Mouse (Mus musculus) ES-E14 (cell line): ENCODE measurements around the gene Fgf3. TPM values are rescaled to one million over a fixed set of nuclear protein-coding genes. Genes with fewer than 3 reads are reported as not detected.
A peak's percentile ranks its signal among the peaks of the same experiment; 100 is the strongest.

Source experiments
- DNase-seq: peaks from one replicate; pipeline ENCODE4 v3.0.0-alpha.2; 2013; ENCODE audit warnings: low read depth, low spot score
- H3K27ac ChIP-seq: 2 replicates; pipeline ENCODE4 v1.5.1; 2012; ENCODE audit warnings: low read depth, mild to moderate bottlenecking, low read length, moderate library complexity, mixed read lengths; ENCODE audit not compliant: poor library complexity, insufficient read depth, severe bottlenecking
- H3K36me3 ChIP-seq: 2 replicates; pipeline ENCODE4 v1.6.1; 2012; ENCODE audit warnings: mild to moderate bottlenecking, low read length, moderate library complexity, mixed read lengths; ENCODE audit not compliant: control insufficient read depth, poor library complexity, insufficient read depth, severe bottlenecking
- H3K4me1 ChIP-seq, 2 experiments: fragments of 150-350 bp in 1 of 2; sonication (generic) in 1 of 2; 2 replicates each; pipeline ENCODE4 v1.6.1; 2012; ENCODE audit warnings: low read length in 2 of 2, mild to moderate bottlenecking in 1 of 2, mixed read lengths in 1 of 2; ENCODE audit not compliant: control insufficient read depth in 2 of 2, insufficient read depth in 2 of 2, poor library complexity in 1 of 2
- H3K4me3 ChIP-seq, 2 experiments: fragments of 150-350 bp in 1 of 2; sonication (generic) in 1 of 2; 2 replicates each; pipeline ENCODE4 v1.5.1; 2012; ENCODE audit warnings: low read length in 2 of 2, low read depth in 1 of 2, mild to moderate bottlenecking in 1 of 2, mixed read lengths in 1 of 2; ENCODE audit not compliant: insufficient read depth in 1 of 2, poor library complexity in 1 of 2, severe bottlenecking in 1 of 2
- H3K9ac ChIP-seq: 2 replicates; pipeline ENCODE4 v1.6.1; 2012; ENCODE audit warnings: low read depth, mild to moderate bottlenecking, low read length, mixed read lengths; ENCODE audit not compliant: poor library complexity, insufficient read depth, severe bottlenecking
- H3K9me3 ChIP-seq: fragments of 150-350 bp; sonication (generic); 2 replicates; pipeline ENCODE4 v1.6.1; 2012; ENCODE audit warnings: low read depth, mild to moderate bottlenecking, low read length; ENCODE audit not compliant: control insufficient read depth, insufficient read depth
- CHD2 ChIP-seq: IDR thresholded peaks from 2 replicates; pipeline ENCODE4 v1.6.1; 2014; ENCODE audit warnings: mild to moderate bottlenecking, low read depth, low read length, inconsistent platforms
- HCFC1 ChIP-seq: IDR thresholded peaks from 2 replicates; pipeline ENCODE4 v1.6.1; 2012; ENCODE audit warnings: low read length, inconsistent platforms, borderline replicate concordance; ENCODE audit not compliant: insufficient read depth
- MAFK ChIP-seq: IDR thresholded peaks from 2 replicates; pipeline ENCODE4 v1.6.1; 2014; ENCODE audit warnings: mild to moderate bottlenecking, low read depth, low read length, inconsistent platforms; ENCODE audit not compliant: insufficient read depth
- ZC3H11A ChIP-seq: IDR thresholded peaks from 2 replicates; pipeline ENCODE4 v1.6.1; 2012; ENCODE audit warnings: low read depth, mild to moderate bottlenecking, inconsistent platforms, low read length, borderline replicate concordance
- ZNF384 ChIP-seq: IDR thresholded peaks from 2 replicates; pipeline ENCODE4 v1.6.1; 2012; ENCODE audit warnings: low read depth, low read length, inconsistent platforms
- in situ Hi-C, 2 experiments: fragments of 600-800 bp; cut with MboI; formaldehyde crosslinking; loops; one replicate each; pipeline ENCODE4 v1.15.1; 2025; ENCODE audit warnings: low sequenced_read_pairs in 2 of 2, inconsistent platforms in 1 of 2; ENCODE audit not compliant: unreplicated experiment in 2 of 2
- total RNA-seq: library from RNA; depleted of rRNA; stranded (reverse); fragments of 300-350 nt; gene quantifications from 2 replicates; pipeline ENCODE4 v1.2.3, GENCODE M21; 2012

Fgf3 gene
- total RNA-seq, 1 experiment: 2.4 TPM

DNA sequence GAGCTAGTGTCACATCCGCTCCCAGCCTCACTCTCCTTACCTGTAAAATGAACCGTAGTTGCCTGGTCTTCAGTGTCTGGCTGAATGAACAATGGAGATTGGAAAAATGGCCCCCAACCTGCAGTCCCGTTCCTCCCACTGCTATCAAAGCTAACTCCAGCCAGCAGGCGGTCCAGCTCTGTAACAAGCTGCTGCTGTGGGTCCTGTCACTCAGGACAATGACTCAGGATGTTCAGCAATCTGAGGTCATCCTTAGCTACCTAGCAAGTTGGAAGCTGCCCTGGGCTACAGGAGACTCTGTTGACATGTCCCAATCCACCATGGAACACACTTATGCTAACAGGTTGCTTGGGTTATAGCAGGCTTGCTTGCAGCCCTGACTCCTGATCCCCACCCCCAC is 35.3 kb downstream of the Fgf3 start:
- Histone ChIP-seq H3K9ac (no peak overlapping the region), H3K27ac (no peak overlapping the region), H3K36me3 (no peaks in the 10 kb centered on the region), H3K9me3 (no peaks in the 10 kb centered on the region), H3K4me3 (0 out of 4 replicates have a peak overlapping the region, but pooled peaks of 1 of the 2 experiments have one; percentile 12), H3K4me1 (peaks cover 10 to 35% of the 10 kb centered on the region in 2 experiments)
- no peak for DNase-seq
- TF ChIP-seq ZC3H11A (no peak), HCFC1 (no peak), CHD2 (no peak), MAFK (0 out of 2 replicates have a peak, but pooled peaks have one; percentile 13), ZNF384 (no peak)
- in situ Hi-C loops: no loop called here

DNA sequence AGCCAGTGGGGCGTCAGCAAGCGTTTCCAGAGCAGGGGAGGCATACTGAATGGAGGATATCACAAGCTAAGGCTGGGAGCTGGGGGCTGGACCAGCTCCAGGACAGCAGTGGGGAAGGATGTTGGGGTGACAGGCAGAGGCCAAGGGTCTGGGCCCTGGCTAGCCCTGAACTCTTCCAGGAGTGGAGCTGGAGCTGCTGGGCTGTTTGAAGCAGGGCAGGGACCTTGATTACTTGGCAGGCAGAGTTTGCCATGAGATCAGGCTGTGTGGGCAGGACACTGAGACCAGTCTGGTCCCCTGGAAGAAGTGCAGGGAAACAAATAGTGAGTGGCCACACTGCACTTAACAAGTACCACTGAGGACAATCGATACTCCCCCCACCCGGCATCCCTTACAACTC is 36.3 kb downstream of the Fgf3 start:
- Histone ChIP-seq H3K4me1 (peaks cover 10 to 32% of the 10 kb centered on the region in 2 experiments), H3K9me3 (no peaks in the 10 kb centered on the region), H3K4me3 (no peak overlapping the region), H3K27ac (no peak overlapping the region), H3K9ac (no peak overlapping the region), H3K36me3 (no peaks in the 10 kb centered on the region)
- no peak for DNase-seq
- in situ Hi-C loops: no loop called here
- no peak for TF ChIP-seq HCFC1
- no peak for TF ChIP-seq ZC3H11A
- TF ChIP-seq ZNF384: no peak
- TF ChIP-seq CHD2: no peak
- no peak for TF ChIP-seq MAFK

DNA sequence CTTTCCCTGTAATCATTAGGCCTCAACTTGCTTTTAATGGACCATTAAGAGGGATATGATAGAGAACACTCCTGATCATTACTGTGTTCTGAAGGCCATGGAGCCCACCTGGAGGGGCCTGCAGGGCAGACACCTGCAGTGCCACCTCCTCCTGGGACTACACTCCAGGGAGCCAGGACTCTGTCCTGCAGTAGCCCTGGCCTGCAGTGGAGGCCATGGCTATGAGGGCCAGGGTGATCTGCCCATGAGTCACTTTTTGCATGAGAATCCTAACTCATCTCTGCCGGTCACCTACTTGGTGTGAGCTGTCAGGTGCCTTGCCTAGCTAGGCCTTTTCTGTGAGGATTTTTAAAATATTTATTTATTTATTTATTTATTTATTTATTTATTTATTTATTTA is 40.5 kb downstream of the Fgf3 start:
- TF ChIP-seq ZNF384 (no peak), ZC3H11A (no peak), HCFC1 (no peak), CHD2 (no peak), MAFK (no peak)
- DNase-seq: no peak
- in situ Hi-C loops: no loop called here
- no peak overlapping the region for H3K9ac ChIP-seq
- H3K36me3 ChIP-seq: no peaks in the 10 kb centered on the region
- no peak overlapping the region for H3K27ac ChIP-seq
- no peaks in the 10 kb centered on the region for H3K9me3 ChIP-seq
- H3K4me3 ChIP-seq: no peak overlapping the region
- peaks cover 0 to 11% of the 10 kb centered on the region in 2 experiments; a peak in 2 of 4 replicates for H3K4me1 ChIP-seq

DNA sequence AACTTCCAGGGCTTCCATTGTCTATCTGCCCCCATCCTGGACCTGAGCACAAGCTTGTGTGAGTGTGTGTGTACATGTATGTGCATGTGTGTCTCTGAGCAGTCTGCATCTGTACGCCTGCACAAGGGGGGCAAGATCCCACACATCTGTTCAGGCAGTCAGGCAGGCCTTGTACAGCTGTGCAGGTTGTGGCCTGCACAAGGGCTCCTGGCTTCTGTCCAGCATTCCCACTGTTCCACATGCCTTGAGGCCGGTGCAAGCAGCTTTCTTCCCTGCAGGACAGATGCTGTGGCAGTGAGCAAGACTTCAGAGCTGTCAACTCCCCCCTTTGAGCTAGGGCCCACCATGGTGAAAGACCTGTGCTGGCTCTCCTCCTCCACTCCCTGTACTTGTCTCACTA is 45.2 kb downstream of the Fgf3 start:
- Histone ChIP-seq H3K4me1 (peaks cover 0 to 2% of the 10 kb centered on the region in 2 experiments; a peak in 1 of 4 replicates), H3K36me3 (no peaks in the 10 kb centered on the region), H3K4me3 (no peak overlapping the region), H3K9ac (no peak overlapping the region), H3K27ac (no peak overlapping the region), H3K9me3 (no peaks in the 10 kb centered on the region)
- in situ Hi-C loops: no loop called here
- no peak for DNase-seq
- TF ChIP-seq CHD2 (no peak), HCFC1 (no peak), ZC3H11A (no peak), ZNF384 (no peak), MAFK (no peak)

DNA sequence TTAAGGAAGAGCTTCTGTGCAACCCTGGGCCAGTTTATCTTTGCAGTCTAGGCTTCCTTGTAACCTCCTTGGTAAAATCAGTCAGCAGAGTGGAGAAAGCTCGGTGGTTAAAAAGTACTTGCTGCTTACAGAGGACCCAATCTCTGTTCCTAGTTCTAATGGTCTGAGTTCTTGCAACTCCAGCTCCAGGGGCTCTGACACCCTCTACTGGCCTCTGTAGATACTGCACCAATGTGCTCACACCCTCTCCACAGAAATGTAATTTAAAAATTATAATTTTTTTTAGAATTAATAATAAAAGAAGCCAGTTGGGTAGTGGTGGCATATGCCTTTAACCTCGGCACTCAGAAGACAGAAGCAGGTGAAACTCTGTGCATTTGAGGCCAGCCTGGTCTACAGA is 49.8 kb downstream of the Fgf3 start:
- no peaks in the 10 kb centered on the region for H3K36me3 ChIP-seq
- H3K9ac ChIP-seq: no peak overlapping the region
- H3K27ac ChIP-seq: no peak overlapping the region
- peaks cover 7 to 8% of the 10 kb centered on the region in 2 experiments for H3K4me1 ChIP-seq
- in situ Hi-C loops: no loop called here
- no peak for DNase-seq
- peak; percentile 73 for TF ChIP-seq ZC3H11A
- TF ChIP-seq ZNF384: no peak
- H3K9me3 ChIP-seq: no peaks in the 10 kb centered on the region
- no peak overlapping the region for H3K4me3 ChIP-seq
